Mouse (Mus musculus): Measurements from ENCODE around the gene Gm8279.
"Not testable (repeated sequence)": the region's sequence is repeated elsewhere in the genome, so short reads cannot be mapped to it uniquely, and the experiment has no call there.

Gene Gm8279

GRCm38 (mm10) chr14:5131219-5131618 lies at the start of gene Gm8279:
Gm8279 (plus strand) TSS chr14:5131519.
- not testable (repeated sequence) for DNase-seq (ENCODE audit: low spot score in 2 of 2)

- DNase-seq (ENCODE audit: low spot score in 2 of 2) = not testable (repeated sequence)
Observed at GRCm38 (mm10) chr14:5164235-5164634, 32.9 kb downstream of the Gm8279 start, which contains the start of gene Gm3317. Gm3317 (plus strand) TSS chr14:5164535.

GRCm38 (mm10) chr14:5185493-5185892 lies 54.2 kb downstream of the Gm8279 start, which contains the start of gene Gm8271:
Gm8271 (plus strand) TSS chr14:5185793.
- not testable (repeated sequence) for DNase-seq (ENCODE audit: low spot score in 2 of 2)
